Mouse (Mus musculus): ENCODE measurements at regions not wholly inside any gene's neighbourhood (a gene's known extent, or its start where the extent isn't known, plus 50 kb on each side); places are given as distances from the start of the nearest gene placed in this dataset.

- no peaks in the 10 kb centered on the region for H3K4me1 ChIP-seq (ENCODE audit: control insufficient read depth in 1 of 2, insufficient read depth in 2 of 2, low read length in 2 of 2)
- H3K79me2 ChIP-seq (ENCODE audit: control insufficient read depth, insufficient read depth, low read length, poor library complexity): no peaks in the 10 kb centered on the region
- H3K9ac ChIP-seq (ENCODE audit: control insufficient read depth, low read depth, low read length, poor library complexity, severe bottlenecking): no peak overlapping the region
- H3K4me3 ChIP-seq (ENCODE audit: control insufficient read depth in 1 of 2, insufficient read depth in 1 of 2, low read depth in 2 of 2, low read length in 2 of 2): no peak overlapping the region
- TF ChIP-seq CHD1 (IDR thresholded peaks at IDR 0.05; ENCODE audit: low read depth, low read length) (no peak), USF2 (IDR thresholded peaks at IDR 0.05; ENCODE audit: borderline replicate concordance in 1 of 2, insufficient read depth in 1 of 2, low read depth in 1 of 2, low read length in 2 of 2) (no peak), MYC (IDR thresholded peaks at IDR 0.05; ENCODE audit: low read depth, low read length) (no peak), POLR2AphosphoS5 (IDR thresholded peaks at IDR 0.05; ENCODE audit: borderline replicate concordance, low read depth, low read length) (no peak), RCOR1 (IDR thresholded peaks at IDR 0.05; ENCODE audit: low read depth, low read length) (no peak), HCFC1 (IDR thresholded peaks at IDR 0.05; ENCODE audit: low read depth, low read length) (no peak), JUND (IDR thresholded peaks at IDR 0.05; ENCODE audit: low read depth, low read length) (no peak), E2F4 (IDR thresholded peaks at IDR 0.05; ENCODE audit: borderline replicate concordance, low read depth, low read length) (no peak), ZC3H11A (IDR thresholded peaks at IDR 0.05; ENCODE audit: low read depth, low read length) (no peak), KAT2A (conservative IDR thresholded peaks at IDR 0.05; ENCODE audit: low read depth, low read length) (no peak), TAL1 (IDR thresholded peaks at IDR 0.05; ENCODE audit: low read length) (no peak), MYB (IDR thresholded peaks at IDR 0.05; ENCODE audit: low read depth, low read length) (no peak), ZKSCAN1 (IDR thresholded peaks at IDR 0.05; ENCODE audit: low read depth, low read length) (no peak), GATA1 (IDR thresholded peaks at IDR 0.05; ENCODE audit: low read depth, low read length) (no peak), UBTF (IDR thresholded peaks at IDR 0.05; ENCODE audit: borderline replicate concordance, insufficient read depth, low read depth, low read length) (no peak), BHLHE40 (IDR thresholded peaks at IDR 0.05; ENCODE audit: borderline replicate concordance, low read depth, low read length) (no peak)
- no peaks in the 10 kb centered on the region for H3K9me3 ChIP-seq (replicated peaks; ENCODE audit: insufficient read depth, low read length)
- H3K27ac ChIP-seq (ENCODE audit: control insufficient read depth, low read depth, low read length): no peak overlapping the region
- no peaks in the 10 kb centered on the region for H3K36me3 ChIP-seq (ENCODE audit: control insufficient read depth in 1 of 2, insufficient read depth in 2 of 2, low read length in 2 of 2)
- no peaks in the 10 kb centered on the region for H3K27me3 ChIP-seq (ENCODE audit: control insufficient read depth in 1 of 2, insufficient read depth in 2 of 2, low read length in 2 of 2)
- no peak for DNase-seq (ENCODE audit: low read depth, low spot score)
Measured at GRCm38 (mm10) chr10:70759686-70760085, 103.9 kb upstream of the Phyhipl start.

GRCm38 (mm10) chr10:70751771-70752170 is 96.0 kb upstream of the Phyhipl start:
- H3K9me3 ChIP-seq (replicated peaks; ENCODE audit: insufficient read depth, low read length): no peaks in the 10 kb centered on the region
- DNase-seq (ENCODE audit: low read depth, low spot score): no peak

More at GRCm38 (mm10) chr10:70751771-70752170, 96.0 kb upstream of the Phyhipl start:
- no peaks in the 10 kb centered on the region for H3K27me3 ChIP-seq (ENCODE audit: control insufficient read depth in 1 of 2, insufficient read depth in 2 of 2, low read length in 2 of 2)
- H3K79me2 ChIP-seq (ENCODE audit: control insufficient read depth, insufficient read depth, low read length, poor library complexity): no peaks in the 10 kb centered on the region
- no peak overlapping the region for H3K9ac ChIP-seq (ENCODE audit: control insufficient read depth, low read depth, low read length, poor library complexity, severe bottlenecking)
- H3K4me1 ChIP-seq (ENCODE audit: control insufficient read depth in 1 of 2, insufficient read depth in 2 of 2, low read length in 2 of 2): no peaks in the 10 kb centered on the region
- no peak overlapping the region for H3K4me3 ChIP-seq (ENCODE audit: control insufficient read depth in 1 of 2, insufficient read depth in 1 of 2, low read depth in 2 of 2, low read length in 2 of 2)
- no peak overlapping the region for H3K27ac ChIP-seq (ENCODE audit: control insufficient read depth, low read depth, low read length)
- H3K36me3 ChIP-seq (ENCODE audit: control insufficient read depth in 1 of 2, insufficient read depth in 2 of 2, low read length in 2 of 2): no peaks in the 10 kb centered on the region
- TF ChIP-seq HCFC1 (IDR thresholded peaks at IDR 0.05; ENCODE audit: low read depth, low read length) (no peak), MEF2A (IDR thresholded peaks at IDR 0.05; ENCODE audit: extremely low read depth, insufficient replicate concordance, low read depth, low read length, poor library complexity, severe bottlenecking) (no peak), GABPA (IDR thresholded peaks at IDR 0.05; ENCODE audit: low read depth, low read length) (no peak), TAL1 (IDR thresholded peaks at IDR 0.05; ENCODE audit: low read length) (no peak), MYC (IDR thresholded peaks at IDR 0.05; ENCODE audit: low read depth, low read length) (no peak), POLR2AphosphoS2 (IDR thresholded peaks at IDR 0.05; ENCODE audit: low read length) (no peak), MAX (IDR thresholded peaks at IDR 0.05; ENCODE audit: low read length) (no peak), EP300 (IDR thresholded peaks at IDR 0.05; ENCODE audit: low read depth in 1 of 2, low read length in 2 of 2) (no peak), TBP (IDR thresholded peaks at IDR 0.05; ENCODE audit: low read depth, low read length) (no peak), NELFE (IDR thresholded peaks at IDR 0.05; ENCODE audit: low read depth, low read length) (no peak), SMC3 (IDR thresholded peaks at IDR 0.05; ENCODE audit: low read depth, low read length) (no peak), BHLHE40 (IDR thresholded peaks at IDR 0.05; ENCODE audit: borderline replicate concordance, low read depth, low read length) (no peak), JUND (IDR thresholded peaks at IDR 0.05; ENCODE audit: low read depth, low read length) (no peak), ELF1 (IDR thresholded peaks at IDR 0.05; ENCODE audit: low read depth, low read length) (no peak), ZNF384 (IDR thresholded peaks at IDR 0.05; ENCODE audit: low read depth, low read length) (no peak), POLR2A (IDR thresholded peaks at IDR 0.05; ENCODE audit: control insufficient read depth in 1 of 2, insufficient read depth in 1 of 2, low read depth in 1 of 2, low read length in 2 of 2, poor library complexity in 1 of 2) (no peak), MYB (IDR thresholded peaks at IDR 0.05; ENCODE audit: low read depth, low read length) (no peak), GATA1 (IDR thresholded peaks at IDR 0.05; ENCODE audit: low read depth, low read length) (no peak)

Measured in MEL (cell line).